Mouse (Mus musculus) thymus, adult 2 months (tissue): ENCODE results near the gene Shank2.

Experiments
- CTCF ChIP-seq: fragments of 200-500 bp; IDR thresholded peaks from 2 replicates; pipeline ENCODE4 v1.5.1; 2012; ENCODE audit warnings: mild to moderate bottlenecking, control low read depth, low read length, moderate library complexity, borderline replicate concordance; ENCODE audit not compliant: control insufficient read depth, poor library complexity, insufficient read depth; ENCODE audit errors: extremely low read depth
- POLR2A ChIP-seq: fragments of 200-500 bp; IDR thresholded peaks from 2 replicates; pipeline ENCODE4 v1.6.1; 2012; ENCODE audit warnings: mild to moderate bottlenecking, low read length, control low read depth, moderate library complexity; ENCODE audit not compliant: control insufficient read depth, poor library complexity, insufficient read depth; ENCODE audit errors: extremely low read depth

DNA sequence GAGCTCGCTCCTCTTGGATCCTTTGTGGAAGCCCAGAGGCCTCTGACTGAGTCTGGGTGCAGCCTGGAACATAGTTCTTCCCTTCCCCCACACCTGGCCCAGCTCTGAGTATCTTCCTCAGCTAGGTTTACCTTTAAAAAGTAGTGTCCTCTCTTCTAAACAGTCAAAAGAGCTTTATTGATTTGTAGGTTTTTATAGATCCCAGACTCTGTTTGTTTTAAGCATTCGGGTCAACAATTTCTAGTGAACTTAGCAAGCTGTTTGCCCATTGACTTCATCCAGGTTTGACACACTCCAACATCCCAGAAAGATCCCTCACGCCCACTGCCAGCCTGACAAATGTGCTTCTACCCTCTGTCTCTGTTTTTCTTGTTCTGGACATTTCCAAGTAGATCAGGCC is 38.6 kb downstream of the Shank2 start:
- TF ChIP-seq POLR2A: no peak
- no peak for TF ChIP-seq CTCF
